Mouse (Mus musculus): ENCODE measurements around the gene Smap2. TPM values are rescaled to one million over a fixed set of nuclear protein-coding genes. Genes with fewer than 3 reads are reported as not detected.

Smap2 gene
- total and polyA plus RNA-seq, 3 experiments, result 20.1 to 110 (median 29.1) TPM

DNA sequence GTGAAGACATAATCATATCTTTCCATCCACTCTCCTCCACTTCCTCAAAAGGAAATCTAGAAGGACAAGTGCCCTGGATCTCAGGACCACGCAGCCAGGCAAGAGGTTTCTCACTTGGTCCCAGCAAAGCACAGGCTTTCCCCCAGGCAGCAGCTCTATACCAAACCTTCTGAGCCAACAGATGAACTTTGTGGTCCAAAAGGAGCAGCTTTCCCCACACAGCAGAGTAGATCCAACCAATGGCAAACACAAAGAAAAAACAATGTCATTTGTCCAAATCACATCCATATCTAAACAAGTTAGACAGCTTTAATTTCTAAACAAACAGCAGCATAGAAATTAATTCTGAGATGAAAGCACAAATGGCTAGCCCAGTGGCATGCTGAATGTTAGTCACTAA, 15.4 kb downstream of the Smap2 start:
- Histone ChIP-seq H3K4me3 (replicated peaks in 1 of 3; ENCODE audit: low read depth in 2 of 3, low read length in 2 of 3, poor library complexity in 1 of 3) (no peak overlapping the region), H3K36me3 (replicated peaks in 1 of 2; ENCODE audit: control insufficient read depth in 1 of 2, insufficient read depth in 1 of 2, low read length in 1 of 2) (peaks cover 0 to 20% of the 10 kb centered on the region in 2 experiments), H3K27ac (ENCODE audit: insufficient read depth, low read depth) (peak overlapping the region; percentile 1; the same call in 1 of the 2 replicates), H3K4me2 (ENCODE audit: insufficient read depth, low read depth, poor library complexity, severe bottlenecking) (no peak overlapping the region), H3K9me3 (replicated peaks; ENCODE audit: low read length) (no peaks in the 10 kb centered on the region), H3K4me1 (ENCODE audit: control insufficient read depth in 1 of 2, insufficient read depth in 2 of 2) (peaks cover 25 to 88% of the 10 kb centered on the region in 2 experiments), H3K9ac (ENCODE audit: insufficient read depth, low read depth) (no peak overlapping the region), H3K79me2 (replicated peaks; ENCODE audit: control insufficient read depth, extremely low read depth, insufficient read depth, poor library complexity, severe bottlenecking) (peaks cover 74% of the 10 kb centered on the region), H3K27me3 (replicated peaks) (no peaks in the 10 kb centered on the region)
- in situ Hi-C loops (cut with MboI; ENCODE audit: low pct_ligation_motif_present, low pct_unique_long_range_greater_than_20kb, low sequenced_read_pairs), result no loop called here
- DNase-seq (ENCODE audit: extremely low read depth), result no peak
- dilution Hi-C loops (cut with MboI; ENCODE audit: extremely low pct_ligation_motif_present, extremely low pct_unique_long_range_greater_than_20kb, low sequenced_read_pairs), result no loop called here
- TF ChIP-seq E2F4 (IDR thresholded peaks at IDR 0.05; ENCODE audit: insufficient replicate concordance, low read depth, low read length) (no peak), GABPA (IDR thresholded peaks at IDR 0.05; ENCODE audit: insufficient replicate concordance, low read depth, low read length) (no peak), ZKSCAN1 (IDR thresholded peaks at IDR 0.05; ENCODE audit: borderline replicate concordance, low read depth, low read length) (no peak), JUN (IDR thresholded peaks at IDR 0.05; ENCODE audit: insufficient read depth, low read depth, low read length) (no peak), MAX (IDR thresholded peaks at IDR 0.05; ENCODE audit: low read length) (no peak), NELFE (IDR thresholded peaks at IDR 0.05; ENCODE audit: low read depth, low read length) (no peak), RCOR1 (conservative IDR thresholded peaks at IDR 0.05; ENCODE audit: low read depth, low read length) (no peak), MAFK (IDR thresholded peaks at IDR 0.05; ENCODE audit: insufficient replicate concordance, low read length) (no peak), RAD21 (IDR thresholded peaks at IDR 0.05; ENCODE audit: low read depth, low read length) (no peak), PAX5 (IDR thresholded peaks at IDR 0.05; ENCODE audit: low read length) (no peak), MYC (IDR thresholded peaks at IDR 0.05; ENCODE audit: low read depth, low read length) (no peak), IRF4 (IDR thresholded peaks at IDR 0.05; ENCODE audit: low read depth, low read length) (no peak), CHD2 (IDR thresholded peaks at IDR 0.05; ENCODE audit: low read length) (no peak), MAZ (IDR thresholded peaks at IDR 0.05; ENCODE audit: low read depth, low read length) (no peak), POLR2AphosphoS2 (IDR thresholded peaks at IDR 0.05; ENCODE audit: low read depth, low read length) (no peak)

DNA sequence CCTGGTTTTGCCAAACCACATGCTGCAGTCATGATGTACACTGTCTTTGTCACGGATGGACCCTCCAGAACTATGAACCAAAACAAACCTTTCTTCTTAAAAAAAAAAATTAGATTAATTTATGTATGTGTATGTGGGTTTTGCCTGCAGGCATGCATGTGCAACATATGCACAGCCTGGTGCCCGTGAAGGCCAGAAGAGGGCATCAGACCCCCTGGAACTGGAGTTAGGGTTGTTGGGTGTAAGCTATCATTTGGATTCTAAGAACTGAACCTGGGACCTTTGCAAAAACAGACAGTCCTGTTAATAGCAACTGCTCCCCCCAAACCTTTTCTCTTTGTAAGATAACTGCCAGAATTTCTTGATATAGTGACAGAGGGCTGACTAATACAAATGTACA, 16.0 kb downstream of the Smap2 start:
- DNase-seq (ENCODE audit: extremely low read depth), result no peak
- dilution Hi-C loops (cut with MboI; ENCODE audit: extremely low pct_ligation_motif_present, extremely low pct_unique_long_range_greater_than_20kb, low sequenced_read_pairs), result no loop called here
- H3K9ac ChIP-seq (ENCODE audit: insufficient read depth, low read depth), result no peak overlapping the region
- no peaks in the 10 kb centered on the region for H3K27me3 ChIP-seq (replicated peaks)
- no peak overlapping the region for H3K27ac ChIP-seq (ENCODE audit: insufficient read depth, low read depth)
- H3K9me3 ChIP-seq (replicated peaks; ENCODE audit: low read length), result no peaks in the 10 kb centered on the region
- H3K79me2 ChIP-seq (replicated peaks; ENCODE audit: control insufficient read depth, extremely low read depth, insufficient read depth, poor library complexity, severe bottlenecking), result peaks cover 74% of the 10 kb centered on the region
- peaks cover 22 to 83% of the 10 kb centered on the region in 2 experiments for H3K4me1 ChIP-seq (ENCODE audit: control insufficient read depth in 1 of 2, insufficient read depth in 2 of 2)
- TF ChIP-seq SMC3 (IDR thresholded peaks at IDR 0.05; ENCODE audit: low read depth, low read length), result peak; percentile 40
- no peak for TF ChIP-seq GABPA (IDR thresholded peaks at IDR 0.05; ENCODE audit: insufficient replicate concordance, low read depth, low read length)
- peak in 1 of 2 experiments; percentile 56; a peak in 1 of 4 replicates for TF ChIP-seq CTCF (conservative IDR thresholded peaks at IDR 0.05 in 1 of 2, IDR thresholded peaks at IDR 0.05 in 1 of 2; ENCODE audit: low read depth in 2 of 2, low read length in 2 of 2)
- no peak for TF ChIP-seq ZKSCAN1 (IDR thresholded peaks at IDR 0.05; ENCODE audit: borderline replicate concordance, low read depth, low read length)
- no peak for TF ChIP-seq ZMIZ1 (IDR thresholded peaks at IDR 0.05; ENCODE audit: low read depth, low read length)
- TF ChIP-seq RAD21 (IDR thresholded peaks at IDR 0.05; ENCODE audit: low read depth, low read length), result peak; percentile 34
- no peak overlapping the region for H3K4me3 ChIP-seq (replicated peaks in 1 of 3; ENCODE audit: low read depth in 2 of 3, low read length in 2 of 3, poor library complexity in 1 of 3)
- H3K4me2 ChIP-seq (ENCODE audit: insufficient read depth, low read depth, poor library complexity, severe bottlenecking), result no peak overlapping the region
- H3K36me3 ChIP-seq (replicated peaks in 1 of 2; ENCODE audit: control insufficient read depth in 1 of 2, insufficient read depth in 1 of 2, low read length in 1 of 2), result peaks cover 0 to 24% of the 10 kb centered on the region in 2 experiments
- in situ Hi-C loops (cut with MboI; ENCODE audit: low pct_ligation_motif_present, low pct_unique_long_range_greater_than_20kb, low sequenced_read_pairs), result no loop called here
